Mouse (Mus musculus) adrenal gland, postnatal 25 days (tissue): ENCODE data around the gene Tjp2. TPM values are rescaled to one million over a fixed set of nuclear protein-coding genes. Genes with fewer than 3 reads are reported as not detected.
"Not testable (repeated sequence)": the region's sequence is repeated elsewhere in the genome, so short reads cannot be mapped to it uniquely, and the experiment has no call there.

Experiments used
- DNase-seq: peaks from one replicate; pipeline ENCODE4 v3.0.0; 2021; ENCODE audit warnings: mixed read lengths
- total RNA-seq: library from RNA; stranded (reverse); gene quantifications from 2 replicates; pipeline ENCODE4 v1.2.3, GENCODE M21; 2021

Tjp2 gene
- total RNA-seq, 1 experiment from 2014 or later, result 8.9 TPM

- no peak for DNase-seq
Observed at GRCm38 (mm10) chr19:24123087-24123486, 101.7 kb downstream of the Tjp2 start.

- no peak for DNase-seq
Observed at GRCm38 (mm10) chr19:24122647-24123046, 102.2 kb downstream of the Tjp2 start.

- DNase-seq, result no peak
Observed at GRCm38 (mm10) chr19:24120811-24121210, 104.0 kb downstream of the Tjp2 start.

- peak; percentile 20 for DNase-seq
Observed at GRCm38 (mm10) chr19:24118775-24119174, 106.1 kb downstream of the Tjp2 start.

GRCm38 (mm10) chr19:24111581-24111980, 113.2 kb downstream of the Tjp2 start:
- DNase-seq, result no peak

DNA sequence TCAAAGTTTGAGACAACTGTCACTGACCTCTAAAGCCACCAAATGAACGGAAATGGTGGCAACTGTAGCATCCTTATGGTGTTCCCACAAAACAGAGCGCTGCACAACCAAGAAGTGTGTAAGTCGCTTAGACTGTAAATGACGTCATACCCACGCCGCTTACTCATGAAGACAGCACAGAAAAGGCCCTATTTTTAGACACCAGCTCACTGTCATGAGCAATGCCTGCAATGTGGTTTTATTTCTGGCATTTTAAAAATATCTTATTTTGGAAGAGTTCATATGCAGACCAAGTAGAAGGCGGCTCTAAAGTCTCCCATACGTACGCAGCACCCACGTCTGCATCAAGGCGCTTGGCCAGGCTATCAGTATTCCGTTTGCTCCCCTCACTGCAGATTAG, 117.1 kb downstream of the Tjp2 start:
- no peak for DNase-seq

DNA sequence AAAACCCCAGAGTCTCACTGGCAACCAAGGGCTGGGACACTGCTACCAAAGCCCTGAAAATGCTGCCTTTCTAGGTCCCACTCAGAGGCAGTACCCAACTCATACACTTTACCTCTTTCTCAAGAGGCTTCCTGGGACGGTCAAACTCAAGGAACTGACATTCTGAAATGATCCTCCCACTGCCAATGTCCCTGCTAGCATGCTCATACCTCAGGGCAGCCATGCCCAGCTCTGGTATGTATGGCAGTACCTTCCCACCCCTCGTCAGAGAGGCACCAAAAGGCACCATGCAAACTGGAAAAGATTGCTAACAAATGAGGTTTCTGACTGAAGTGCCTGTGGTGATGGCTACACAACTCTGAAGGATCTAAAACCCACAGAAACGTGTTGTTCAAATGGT, 121.0 kb downstream of the Tjp2 start:
- no peak for DNase-seq

DNA sequence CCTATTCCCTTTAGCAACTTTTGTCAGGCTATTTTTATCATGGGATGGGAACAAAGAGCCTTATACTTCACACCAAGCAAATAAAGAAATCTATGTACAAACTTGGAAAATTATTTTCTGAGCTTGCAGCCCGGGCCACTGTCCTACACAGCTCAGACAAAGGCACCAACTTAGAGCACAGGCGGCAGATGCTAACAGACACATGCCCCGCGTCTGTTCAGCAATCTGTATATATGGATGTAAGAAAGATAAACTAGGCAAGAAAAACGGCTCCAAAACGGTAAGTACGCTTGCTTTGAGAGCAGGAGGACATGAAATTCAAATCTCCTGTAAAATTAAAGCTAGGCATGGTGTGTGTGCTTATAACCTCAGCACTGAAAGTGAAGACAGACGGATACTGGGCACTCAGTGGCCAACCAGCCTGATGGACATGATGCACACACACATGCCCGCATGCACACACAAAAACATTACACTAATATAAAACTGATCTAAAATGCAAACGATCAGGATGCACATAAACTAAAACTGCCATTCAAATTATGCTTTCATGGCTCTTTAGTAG, 122.2 kb downstream of the Tjp2 start:
- DNase-seq, result no peak

DNA sequence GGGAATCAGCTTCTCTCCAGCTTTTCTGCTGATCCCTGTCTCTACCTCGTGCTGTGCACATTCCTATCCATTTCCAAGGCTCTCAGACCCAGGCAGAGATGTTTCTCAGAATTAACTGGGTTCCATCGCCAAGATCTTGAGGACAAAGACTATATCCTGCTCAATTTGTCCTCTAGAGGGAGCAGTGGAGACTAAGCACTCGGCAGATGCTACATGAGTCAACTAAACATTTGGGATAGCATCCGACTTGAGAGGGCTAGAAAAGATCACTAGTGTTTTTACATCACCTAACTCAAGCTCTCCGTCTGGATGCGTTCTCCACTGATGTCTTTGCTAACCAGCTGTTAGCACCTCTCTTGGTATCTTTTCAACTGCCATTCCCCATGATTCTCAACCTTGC, 123.6 kb downstream of the Tjp2 start:
- no peak for DNase-seq

GRCm38 (mm10) chr19:24098691-24099090, 126.1 kb downstream of the Tjp2 start:
- DNase-seq, result no peak

DNA sequence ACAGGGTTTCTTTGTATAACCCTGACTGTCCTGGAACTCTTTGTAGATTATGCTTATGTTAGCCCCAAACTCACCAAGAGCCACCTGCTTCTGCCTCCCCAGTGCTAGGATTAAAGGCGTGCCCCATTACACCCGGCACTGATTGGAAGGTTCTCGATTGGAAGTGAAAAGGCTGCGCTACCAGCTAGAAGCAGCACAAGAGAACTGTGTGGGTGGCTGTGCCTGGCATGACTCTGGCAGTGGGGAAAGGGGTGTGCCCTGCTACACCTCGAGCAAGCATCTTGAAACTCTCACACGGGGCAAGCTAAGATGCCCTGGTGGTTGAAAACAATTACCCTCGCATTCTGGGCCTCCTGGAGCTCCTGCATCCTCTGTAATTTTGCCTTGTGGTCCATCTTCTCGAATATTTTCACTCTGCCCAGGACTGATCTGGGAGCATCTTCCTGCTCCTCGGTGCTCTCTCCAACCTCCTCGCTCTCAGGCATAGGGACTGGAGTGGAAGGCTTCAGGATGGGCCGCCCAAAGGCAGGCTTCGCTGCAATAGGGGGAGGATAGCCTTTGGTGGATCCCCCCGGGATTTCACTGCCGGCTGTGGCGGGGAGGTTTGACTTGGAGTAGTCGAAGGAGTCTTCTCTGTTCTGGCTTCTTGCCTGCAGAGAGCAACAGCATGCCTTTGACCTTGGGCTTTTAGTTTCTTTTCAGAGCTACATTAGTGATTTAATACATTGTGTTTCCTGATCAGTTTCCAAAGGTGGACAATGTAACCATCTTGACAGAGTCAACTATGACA, 127.0 kb downstream of the Tjp2 start:
- DNase-seq, result no peak

GRCm38 (mm10) chr19:24092060-24092459, 132.8 kb downstream of the Tjp2 start:
- DNase-seq, result not testable (repeated sequence)

DNA sequence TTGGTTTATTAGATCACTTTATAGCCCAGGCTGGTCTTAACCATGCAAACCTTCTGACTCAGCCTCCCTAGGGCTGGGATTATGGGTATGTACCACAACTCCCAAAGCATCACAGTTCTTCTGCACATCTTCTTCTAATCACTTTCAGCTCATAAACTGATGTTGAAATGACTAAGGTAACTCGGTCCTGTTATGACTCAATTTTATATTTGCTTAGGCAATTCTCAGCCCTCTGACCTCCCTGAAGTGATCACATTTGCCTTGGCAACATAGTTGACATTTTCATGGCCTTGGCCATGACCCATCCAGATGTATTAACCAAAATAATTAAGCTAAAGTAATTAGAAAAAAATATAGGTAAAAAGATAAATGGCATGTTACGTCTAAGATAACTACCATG, 134.5 kb downstream of the Tjp2 start:
- no peak for DNase-seq

DNA sequence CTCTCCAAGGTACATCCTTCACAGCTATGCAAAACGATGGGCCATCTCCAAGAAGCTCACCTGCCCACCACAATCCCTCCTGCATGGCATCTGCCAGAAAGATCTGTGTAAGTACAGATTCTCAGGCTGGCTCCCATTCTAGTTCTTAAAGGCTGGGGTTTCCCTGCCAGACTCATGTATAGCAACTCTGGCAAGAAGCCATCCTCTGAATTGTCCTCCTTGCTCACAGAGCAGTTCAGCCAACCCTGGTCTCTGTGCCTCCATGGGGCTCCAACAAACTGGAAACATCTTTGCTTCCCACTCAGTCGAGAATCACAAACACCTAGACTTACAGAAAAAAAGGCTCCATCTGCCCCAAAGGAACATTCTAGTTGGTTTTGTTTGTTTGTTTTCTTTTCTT, 139.5 kb downstream of the Tjp2 start:
- DNase-seq, result no peak

GRCm38 (mm10) chr19:24080417-24081080, 144.3 kb downstream of the Tjp2 start:
- DNase-seq, result no peak

DNA sequence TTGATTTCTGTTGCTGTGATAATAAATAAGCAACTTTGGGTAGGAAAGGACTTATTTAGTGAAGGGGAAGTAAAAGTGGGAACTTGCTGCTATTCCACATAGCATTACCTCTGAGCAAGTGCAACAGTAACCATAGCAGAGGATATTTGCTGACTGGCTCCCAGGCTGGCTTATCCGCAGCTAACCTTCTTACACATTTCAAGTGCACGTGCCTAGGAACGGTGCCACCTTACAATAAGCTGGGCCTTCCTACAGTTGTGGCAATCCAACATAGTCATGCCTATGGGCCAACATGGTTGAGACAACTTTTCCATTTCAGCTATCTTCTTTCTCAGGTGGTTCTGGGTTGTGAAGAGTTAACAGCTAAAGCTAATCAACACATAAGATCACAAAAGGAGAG, 147.2 kb downstream of the Tjp2 start:
- no peak for DNase-seq

DNA sequence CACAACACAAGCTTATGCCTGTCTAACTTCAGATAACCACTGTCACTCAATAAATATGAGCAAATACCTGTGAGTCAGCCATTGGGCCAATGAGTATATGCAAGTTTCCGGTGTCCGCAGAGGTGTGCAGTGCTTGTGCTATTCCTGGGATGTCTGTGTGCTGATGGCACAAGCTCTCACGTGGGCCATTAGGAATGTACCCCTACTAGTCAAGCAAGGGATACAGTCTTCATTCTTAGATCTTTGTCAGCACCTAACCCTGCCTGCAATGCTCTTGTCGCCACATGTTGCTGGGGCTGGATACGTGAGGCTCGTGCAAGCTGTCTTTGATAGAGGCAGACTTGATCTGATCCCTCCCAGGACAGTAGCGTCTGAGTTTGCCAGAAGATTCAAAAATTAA, 148.3 kb downstream of the Tjp2 start:
- DNase-seq, result no peak

- DNase-seq, result no peak
Observed at GRCm38 (mm10) chr19:24075927-24076326, 148.9 kb downstream of the Tjp2 start.

DNA sequence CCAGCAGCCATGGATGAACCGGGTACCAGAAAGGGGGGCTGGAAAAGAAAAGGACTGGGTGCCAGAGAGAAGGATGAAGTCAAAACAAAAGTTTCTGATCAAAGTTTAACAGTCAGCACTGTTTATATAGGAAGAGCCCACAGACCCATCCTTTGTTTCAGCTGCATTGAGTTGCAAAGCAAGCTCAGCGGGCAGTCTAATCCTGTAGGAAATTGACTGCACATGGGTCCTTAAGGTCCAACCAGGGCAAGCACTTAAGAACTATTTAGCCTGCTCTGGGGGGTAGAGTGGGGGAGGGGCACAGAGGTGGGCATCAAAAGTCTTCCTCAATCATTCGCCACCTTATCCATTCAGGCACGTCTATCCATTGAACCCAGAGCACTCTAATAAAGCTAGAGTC, 151.7 kb downstream of the Tjp2 start:
- DNase-seq, result no peak

DNA sequence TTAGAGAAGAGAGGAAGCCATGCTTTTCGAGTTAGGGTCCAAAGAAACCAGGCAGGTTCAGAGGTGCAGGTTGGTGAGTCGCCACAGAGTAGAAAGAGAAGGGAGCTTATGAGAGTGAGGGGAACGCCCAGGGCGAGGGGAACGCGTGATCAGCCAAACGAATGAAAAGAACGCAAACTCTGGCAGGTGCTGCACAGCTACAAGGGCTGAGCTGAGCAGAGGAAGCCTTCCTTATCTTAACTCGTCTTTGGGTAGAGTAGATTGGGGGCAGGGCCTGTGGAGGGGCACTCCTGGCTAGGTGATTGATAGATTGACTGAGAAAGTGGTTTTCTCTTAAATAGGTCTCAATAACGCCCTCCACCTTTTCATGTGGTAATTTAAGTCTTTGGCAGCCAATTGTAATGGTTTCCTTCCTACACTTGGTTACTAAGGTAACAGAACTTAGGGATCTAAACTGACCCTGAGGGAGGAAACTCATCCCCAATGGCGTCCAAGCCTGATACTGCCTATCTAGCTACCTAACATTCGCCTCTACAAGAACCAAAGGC, 160.4 kb downstream of the Tjp2 start:
- DNase-seq, result no peak

GRCm38 (mm10) chr19:24063585-24063984, 161.2 kb downstream of the Tjp2 start:
- DNase-seq, result no peak

GRCm38 (mm10) chr19:24058851-24059250, 166.0 kb downstream of the Tjp2 start:
- DNase-seq, result no peak

GRCm38 (mm10) chr19:24058021-24058420, 166.8 kb downstream of the Tjp2 start:
- no peak for DNase-seq
